Mouse (Mus musculus) C2C12 (cell line): ENCODE results near the gene Rhd.

ENCODE experiments used
- CEBPB ChIP-seq: IDR thresholded peaks from one replicate; pipeline ENCODE4 v1.6.1; 2011; ENCODE audit warnings: low read depth, mild to moderate bottlenecking, control low read depth, moderate library complexity
- CTCF ChIP-seq: IDR thresholded peaks from one replicate; pipeline ENCODE4 v1.5.1; 2011; ENCODE audit not compliant: control insufficient read depth, insufficient read depth, insufficient read length
- FOSL1 ChIP-seq: IDR thresholded peaks from one replicate; pipeline ENCODE4 v1.8.0; 2011; ENCODE audit warnings: mild to moderate bottlenecking, low read length; ENCODE audit not compliant: poor library complexity, insufficient read depth, severe bottlenecking
- MAX ChIP-seq: IDR thresholded peaks from one replicate; pipeline ENCODE4 v1.6.1; 2011; ENCODE audit warnings: mild to moderate bottlenecking, control low read depth
- MYOD1 ChIP-seq: IDR thresholded peaks from one replicate; pipeline ENCODE4 v1.6.1; 2011; ENCODE audit warnings: low read depth; ENCODE audit not compliant: control insufficient read depth, insufficient read length
- MYOG ChIP-seq: IDR thresholded peaks from one replicate; pipeline ENCODE4 v1.6.1; 2011; ENCODE audit not compliant: control insufficient read depth, insufficient read length; ENCODE audit errors: extremely low read depth
- USF1 ChIP-seq: IDR thresholded peaks from one replicate; pipeline ENCODE4 v1.6.1; 2011; ENCODE audit warnings: low read depth, mild to moderate bottlenecking, control low read depth, moderate library complexity

- TF ChIP-seq CTCF: no peak
- TF ChIP-seq MAX: no peak
- no peak for TF ChIP-seq MYOG
- no peak for TF ChIP-seq MYOD1
- TF ChIP-seq USF1: no peak
- no peak for TF ChIP-seq CEBPB
- TF ChIP-seq FOSL1: no peak
Observed at GRCm38 (mm10) chr4:134862996-134863395, 1.3 kb upstream of the Rhd start.
